25 mouse cellular contexts compared by ENCODE assay signal in the genomic region with DNA sequence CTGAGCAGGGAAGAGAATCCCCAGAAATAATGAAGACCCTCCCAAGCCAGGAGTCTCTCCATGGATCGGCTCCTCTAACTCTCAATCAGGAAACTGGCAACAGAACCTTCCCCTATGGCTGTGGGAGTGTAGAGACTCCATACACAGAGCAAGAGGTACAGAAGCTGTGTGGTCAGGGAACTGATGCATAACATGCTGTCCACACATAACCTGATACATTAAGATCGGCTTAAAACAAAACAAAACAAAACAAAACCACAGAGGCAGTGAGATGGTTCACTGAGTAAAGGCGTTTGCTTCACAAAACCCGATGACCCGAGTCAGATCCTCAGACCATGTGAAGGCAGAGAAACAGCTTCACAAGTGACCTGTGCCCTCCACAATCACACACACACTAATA.
"Had no signal": no experiment of that assay in that cellular context is flagged by ENCODE, and none has a peak within 500 bp of the region (broad histone marks: within the 10 kb centered on the region; RNA-seq: fewer than 3 reads in every experiment).

No protein-coding gene starts in this region.

- H3K27ac ChIP-seq: intestine, embryonic 15.5 days; layer of hippocampus, adult 2 months; limb, embryonic 10.5 days; limb, embryonic 13.5 days; liver, embryonic 12.5 days; liver, embryonic 15.5 days; lung, embryonic 15.5 days; midbrain, embryonic 10.5 days; midbrain, embryonic 13.5 days; neural tube, embryonic 12.5 days; neural tube, embryonic 15.5 days; stomach, embryonic 15.5 days had no signal

- H3K4me3 ChIP-seq: intestine, embryonic 15.5 days; layer of hippocampus, adult 2 months; limb, embryonic 10.5 days; limb, embryonic 13.5 days; liver, embryonic 12.5 days; liver, embryonic 15.5 days; lung, embryonic 15.5 days; megakaryocyte, embryonic 14.5 days; midbrain, embryonic 10.5 days; midbrain, embryonic 13.5 days; neural tube, embryonic 12.5 days; neural tube, embryonic 15.5 days; stomach, embryonic 15.5 days had no signal

- H3K9ac ChIP-seq: intestine, embryonic 15.5 days; limb, embryonic 13.5 days; liver, embryonic 12.5 days; liver, embryonic 15.5 days; lung, embryonic 15.5 days; midbrain, embryonic 13.5 days; neural tube, embryonic 12.5 days; neural tube, embryonic 15.5 days; stomach, embryonic 15.5 days had no signal

- H3K27me3 ChIP-seq: intestine, embryonic 15.5 days; limb, embryonic 13.5 days; liver, embryonic 12.5 days; liver, embryonic 15.5 days; lung, embryonic 15.5 days; megakaryocyte, embryonic 14.5 days; midbrain, embryonic 13.5 days; neural tube, embryonic 12.5 days; neural tube, embryonic 15.5 days; stomach, embryonic 15.5 days had no signal

- H3K9me3 ChIP-seq: intestine, embryonic 15.5 days; limb, embryonic 10.5 days; limb, embryonic 13.5 days; liver, embryonic 12.5 days; liver, embryonic 15.5 days; lung, embryonic 15.5 days; megakaryocyte, embryonic 14.5 days; midbrain, embryonic 10.5 days; midbrain, embryonic 13.5 days; neural tube, embryonic 12.5 days; neural tube, embryonic 15.5 days; stomach, embryonic 15.5 days had no signal

- ATAC-seq: intestine, embryonic 15.5 days; liver, embryonic 12.5 days; midbrain, embryonic 13.5 days; midbrain, embryonic 16.5 days had no signal

- DNase-seq: kidney, adult 11 months; kidney, adult 9 months; layer of hippocampus, adult 9-11 months; liver; lung, adult 18-20 months; lung, postnatal 10 days; lung, postnatal 36 days; retina, postnatal 1 day; right cerebral cortex, postnatal 25 days; spleen, adult 18-20 months; thymus, postnatal 25 days had no signal

- H3K4me2 ChIP-seq: intestine, embryonic 15.5 days; limb, embryonic 13.5 days; liver, embryonic 12.5 days; liver, embryonic 15.5 days; lung, embryonic 15.5 days; midbrain, embryonic 13.5 days; neural tube, embryonic 12.5 days; neural tube, embryonic 15.5 days; stomach, embryonic 15.5 days had no signal
